Mouse (Mus musculus) cerebellum, adult 2 months (tissue): ENCODE results near the gene Ghrh.

Experiments used
- CTCF ChIP-seq: fragments of 200-500 bp; IDR thresholded peaks from 2 replicates; pipeline ENCODE4 v1.5.1; 2011; ENCODE audit warnings: low read depth, mild to moderate bottlenecking, control low read depth, low read length, moderate library complexity, borderline replicate concordance; ENCODE audit not compliant: insufficient read depth
- POLR2A ChIP-seq: fragments of 200-500 bp; IDR thresholded peaks from 2 replicates; pipeline ENCODE4 v1.6.1; 2011; ENCODE audit warnings: low read length, control low read depth, borderline replicate concordance; ENCODE audit not compliant: insufficient read depth

GRCm38 (mm10) chr2:157328106-157328505, 19.2 kb downstream of the Ghrh start:
- TF ChIP-seq CTCF, result no peak
- TF ChIP-seq POLR2A, result no peak
